Mouse (Mus musculus): ENCODE data around the gene Lamtor2. TPM values are rescaled to one million over a fixed set of nuclear protein-coding genes. Genes with fewer than 3 reads are reported as not detected.

Lamtor2 gene
- polyA plus RNA-seq, 1 experiment from 2014 or later, result 104 TPM

DNA sequence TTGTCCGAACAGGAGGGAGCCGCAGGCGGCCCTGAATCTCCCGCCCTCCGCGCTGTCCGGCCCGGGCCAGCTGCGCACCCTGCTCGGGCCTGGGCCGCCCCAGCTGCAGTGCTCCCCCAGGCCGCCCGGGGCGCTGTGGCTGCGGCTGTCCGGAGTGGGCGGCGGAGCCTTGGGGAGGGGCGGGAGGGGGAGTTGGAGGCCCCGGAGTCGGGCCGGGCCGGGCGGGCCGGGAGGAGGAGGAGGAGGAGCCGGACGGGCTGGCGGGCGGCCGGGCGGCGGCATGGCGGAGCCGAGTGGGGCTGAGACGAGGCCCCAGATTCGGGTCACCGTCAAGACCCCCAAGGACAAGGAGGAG is 628 bp upstream of the Lamtor2 start, which contains the start of gene Ubqln4:
Gene Ubqln4, plus strand, starts transcription at position 234 of the 355 bp plus-strand sequence.
- peak within 1 kb of the TSS; percentile 80 for H3K4me3 ChIP-seq (replicated peaks)
- H3K27me3 ChIP-seq, result no peaks in the 10 kb centered on the region
- H3K36me3 ChIP-seq (replicated peaks), result peaks cover 33% of the 10 kb centered on the region
- ATAC-seq (ENCODE audit: insufficient read depth), result peak; percentile 85
- H3K27ac ChIP-seq (replicated peaks), result peak within 1 kb of the TSS; percentile 92
- H3K9ac ChIP-seq, result peak within 1 kb of the TSS; percentile 90
- peak within 1 kb of the TSS; percentile 99 for H3K4me2 ChIP-seq
- under 1% methylated on average over 35 of the region's 37 CpGs for WGBS (ENCODE audit: insufficient replicate concordance)
- no peaks in the 10 kb centered on the region for H3K9me3 ChIP-seq (replicated peaks)
- peaks cover 56% of the 10 kb centered on the region for H3K4me1 ChIP-seq (replicated peaks)

- 8% methylated on average over 16 of the region's 16 CpGs for WGBS (ENCODE audit: insufficient replicate concordance)
- peak overlapping the region; percentile 99 for H3K4me2 ChIP-seq
- H3K27me3 ChIP-seq, result no peaks in the 10 kb centered on the region
- H3K4me3 ChIP-seq (replicated peaks), result peak overlapping the region; percentile 80
- H3K9ac ChIP-seq, result peak overlapping the region; percentile 90
- no peaks in the 10 kb centered on the region for H3K9me3 ChIP-seq (replicated peaks)
- H3K36me3 ChIP-seq (replicated peaks), result peaks cover 20% of the 10 kb centered on the region
- peak overlapping the region; percentile 92 for H3K27ac ChIP-seq (replicated peaks)
- ATAC-seq (ENCODE audit: insufficient read depth), result no peak
- peaks cover 58% of the 10 kb centered on the region for H3K4me1 ChIP-seq (replicated peaks)
Observed at GRCm38 (mm10) chr3:88552082-88552645, 710 bp downstream of the Lamtor2 start.

GRCm38 (mm10) chr3:88551586-88551985 is 1.3 kb downstream of the Lamtor2 start:
- no peak for ATAC-seq (ENCODE audit: insufficient read depth)
- peaks cover 64% of the 10 kb centered on the region for H3K4me1 ChIP-seq (replicated peaks)
- no peaks in the 10 kb centered on the region for H3K9me3 ChIP-seq (replicated peaks)
- H3K4me3 ChIP-seq (replicated peaks), result peak overlapping the region; percentile 80
- H3K4me2 ChIP-seq, result peak overlapping the region; percentile 99
- peak overlapping the region; percentile 90; the same call in 1 of the 2 replicates for H3K9ac ChIP-seq
- no peaks in the 10 kb centered on the region for H3K27me3 ChIP-seq
- H3K27ac ChIP-seq (replicated peaks), result peak overlapping the region; percentile 92; the same call in 1 of the 2 replicates
- WGBS (ENCODE audit: insufficient replicate concordance), result 60% methylated on average over 4 of the region's 4 CpGs
- H3K36me3 ChIP-seq (replicated peaks), result peaks cover 14% of the 10 kb centered on the region

DNA sequence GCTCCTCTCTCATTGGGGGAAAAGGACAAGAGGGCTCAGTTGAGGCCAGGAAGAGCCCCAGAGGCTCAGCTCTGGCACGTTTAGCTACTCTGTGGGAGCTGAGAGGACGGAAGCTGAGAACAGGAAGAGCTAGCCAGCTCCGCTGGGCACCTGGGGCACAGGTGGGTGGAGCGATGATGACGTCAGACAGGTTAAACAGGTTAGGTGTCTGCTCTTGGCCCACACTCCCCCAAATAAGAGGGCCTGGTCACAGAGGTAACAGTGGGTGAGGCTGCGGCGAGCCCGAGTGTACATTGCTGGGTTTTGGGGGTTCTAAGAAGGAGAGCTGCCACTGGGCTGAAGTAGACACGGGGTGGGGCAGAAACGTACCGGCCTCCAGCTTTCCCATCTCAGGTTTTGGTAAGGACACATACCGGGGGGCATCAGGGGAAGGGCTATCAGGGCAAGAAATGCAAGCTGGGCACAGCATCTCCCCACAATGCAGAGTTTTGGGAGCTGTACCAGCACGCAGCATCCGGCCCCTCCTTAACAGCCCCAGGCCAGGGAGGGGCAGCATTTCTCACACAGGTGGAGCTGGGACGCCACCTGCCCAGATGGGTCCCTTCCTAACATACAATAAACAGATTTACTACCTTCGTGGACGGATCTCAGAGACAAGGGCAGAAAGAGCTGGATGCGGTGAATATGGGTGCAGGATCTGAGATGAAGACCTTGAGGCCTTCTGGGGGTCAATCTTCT is 4.5 kb downstream of the Lamtor2 start, which contains the start of gene Rab25:
Gene Rab25, minus strand, starts transcription at position 121 of the 738 bp plus-strand sequence.
- no peak for ATAC-seq (ENCODE audit: insufficient read depth)
- no peaks in the 10 kb centered on the region for H3K36me3 ChIP-seq (replicated peaks)
- no peak within 1 kb of the TSS for H3K4me2 ChIP-seq
- 71% methylated on average over 18 of the region's 18 CpGs for WGBS (ENCODE audit: insufficient replicate concordance)
- H3K4me3 ChIP-seq (replicated peaks), result no peak within 1 kb of the TSS
- no peaks in the 10 kb centered on the region for H3K9me3 ChIP-seq (replicated peaks)
- H3K27me3 ChIP-seq, result no peaks in the 10 kb centered on the region
- H3K27ac ChIP-seq (replicated peaks), result no peak within 1 kb of the TSS
- peaks cover 58% of the 10 kb centered on the region for H3K4me1 ChIP-seq (replicated peaks)
- H3K9ac ChIP-seq, result no peak within 1 kb of the TSS

DNA sequence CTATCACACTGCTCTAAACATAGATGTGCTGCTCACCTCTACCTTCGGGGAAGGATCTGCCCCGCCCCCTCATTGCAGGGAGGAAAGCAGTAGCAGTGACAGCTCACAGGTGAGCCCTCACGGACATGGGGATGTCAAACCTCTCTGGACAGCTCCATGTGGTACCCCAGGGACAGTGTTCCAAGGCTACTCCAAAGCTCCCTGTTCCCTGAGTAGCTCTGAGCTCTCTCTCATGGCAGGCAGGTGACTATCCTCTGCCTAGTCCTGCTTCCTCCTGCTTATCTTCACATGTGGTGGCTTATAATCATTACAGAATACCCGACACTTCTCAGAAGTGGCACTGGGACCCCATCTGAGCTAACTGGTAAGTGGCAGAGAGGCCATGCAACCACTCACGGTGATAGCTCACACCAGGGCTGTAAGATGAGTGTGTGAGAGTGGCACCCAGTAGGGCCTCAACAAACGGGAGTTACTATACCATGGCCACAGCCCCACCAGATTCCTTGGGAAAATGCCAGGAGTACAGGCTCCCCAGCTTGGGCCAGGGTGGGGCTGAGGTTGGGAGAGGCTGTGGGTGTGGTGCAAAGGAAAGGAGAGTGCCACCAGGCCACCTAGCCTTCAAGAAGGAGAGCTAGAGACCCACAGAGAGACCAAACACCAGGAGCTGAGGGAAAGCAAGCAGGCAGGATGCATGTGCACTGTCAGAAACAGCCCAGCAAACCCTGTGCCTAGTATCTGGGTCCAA is 6.0 kb downstream of the Lamtor2 start:
- H3K27ac ChIP-seq (replicated peaks), result no peak overlapping the region
- WGBS (ENCODE audit: insufficient replicate concordance), result 46% methylated on average over 6 of the region's 6 CpGs

DNA sequence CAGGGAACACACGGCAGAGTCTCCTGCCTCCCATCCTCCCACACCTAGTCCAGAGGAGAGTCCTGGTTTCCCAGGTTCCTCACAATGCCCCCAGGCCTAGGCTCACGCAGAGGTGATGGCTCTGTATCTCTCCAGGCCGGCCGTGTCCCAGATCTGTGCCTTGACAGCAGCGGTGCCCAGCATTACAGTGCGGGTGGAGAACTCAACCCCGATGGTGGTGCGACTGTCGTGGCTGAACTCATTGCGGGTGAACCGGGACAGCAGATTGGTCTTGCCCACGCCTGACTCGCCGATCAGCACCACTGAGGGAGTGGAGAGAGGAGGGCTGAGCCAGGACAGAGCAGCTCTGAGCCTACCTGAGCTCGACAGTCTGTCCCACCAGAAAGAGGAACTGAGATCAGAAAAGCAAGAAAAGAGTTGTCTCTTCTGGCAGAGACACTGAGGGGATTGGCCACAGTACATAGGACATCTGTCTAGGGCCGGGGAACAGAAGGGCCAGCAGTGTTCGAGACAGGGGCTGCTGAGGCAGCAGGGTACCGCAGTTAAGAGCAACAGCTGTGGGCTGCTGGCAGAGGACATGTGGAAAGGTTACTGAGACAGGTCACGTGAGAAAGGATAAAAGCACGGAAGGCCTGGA is 7.8 kb downstream of the Lamtor2 start:
- no peak overlapping the region for H3K9ac ChIP-seq
- no peak for ATAC-seq (ENCODE audit: insufficient read depth)
- no peaks in the 10 kb centered on the region for H3K9me3 ChIP-seq (replicated peaks)
- no peak overlapping the region for H3K27ac ChIP-seq (replicated peaks)
- H3K4me2 ChIP-seq, result no peak overlapping the region
- 46% methylated on average over 20 of the region's 20 CpGs for WGBS (ENCODE audit: insufficient replicate concordance)
- no peaks in the 10 kb centered on the region for H3K27me3 ChIP-seq
- H3K4me3 ChIP-seq (replicated peaks), result no peak overlapping the region
- no peaks in the 10 kb centered on the region for H3K36me3 ChIP-seq (replicated peaks)
- peaks cover 28% of the 10 kb centered on the region for H3K4me1 ChIP-seq (replicated peaks)

More for the DNA sequence above, 6.0 kb downstream of the Lamtor2 start:
- H3K4me2 ChIP-seq, result no peak overlapping the region
- H3K4me3 ChIP-seq (replicated peaks), result no peak overlapping the region
- H3K27me3 ChIP-seq, result no peaks in the 10 kb centered on the region
- no peaks in the 10 kb centered on the region for H3K9me3 ChIP-seq (replicated peaks)
- no peaks in the 10 kb centered on the region for H3K36me3 ChIP-seq (replicated peaks)
- H3K9ac ChIP-seq, result no peak overlapping the region
- peaks cover 45% of the 10 kb centered on the region for H3K4me1 ChIP-seq (replicated peaks)
- no peak for ATAC-seq (ENCODE audit: insufficient read depth)

- 33% methylated on average over 5 of the region's 5 CpGs for WGBS (ENCODE audit: insufficient replicate concordance)
- Histone ChIP-seq H3K4me2 (no peak overlapping the region), H3K9me3 (replicated peaks) (no peaks in the 10 kb centered on the region), H3K36me3 (replicated peaks) (no peaks in the 10 kb centered on the region), H3K4me1 (replicated peaks) (peaks cover 22% of the 10 kb centered on the region), H3K9ac (no peak overlapping the region), H3K27me3 (no peaks in the 10 kb centered on the region), H3K4me3 (replicated peaks) (no peak overlapping the region), H3K27ac (replicated peaks) (no peak overlapping the region)
- 0 out of 2 replicates have a peak, but pooled peaks have one; percentile 16 for ATAC-seq (ENCODE audit: insufficient read depth)
Observed at GRCm38 (mm10) chr3:88544514-88544913, 8.4 kb downstream of the Lamtor2 start.

GRCm38 (mm10) chr3:88543651-88544410 is 9.0 kb downstream of the Lamtor2 start:
- no peaks in the 10 kb centered on the region for H3K9me3 ChIP-seq (replicated peaks)
- WGBS (ENCODE audit: insufficient replicate concordance), result 41% methylated on average over 5 of the region's 5 CpGs
- H3K4me3 ChIP-seq (replicated peaks), result no peak overlapping the region
- H3K4me2 ChIP-seq, result no peak overlapping the region
- no peaks in the 10 kb centered on the region for H3K27me3 ChIP-seq
- H3K36me3 ChIP-seq (replicated peaks), result no peaks in the 10 kb centered on the region
- H3K4me1 ChIP-seq (replicated peaks), result peaks cover 22% of the 10 kb centered on the region
- no peak overlapping the region for H3K27ac ChIP-seq (replicated peaks)
- no peak overlapping the region for H3K9ac ChIP-seq
- ATAC-seq (ENCODE audit: insufficient read depth), result no peak

- no peak for ATAC-seq (ENCODE audit: insufficient read depth)
- Histone ChIP-seq H3K4me2 (no peak overlapping the region), H3K27ac (replicated peaks) (no peak overlapping the region), H3K4me1 (replicated peaks) (peaks cover 22% of the 10 kb centered on the region), H3K9ac (no peak overlapping the region), H3K4me3 (replicated peaks) (no peak overlapping the region), H3K36me3 (replicated peaks) (no peaks in the 10 kb centered on the region), H3K9me3 (replicated peaks) (no peaks in the 10 kb centered on the region), H3K27me3 (no peaks in the 10 kb centered on the region)
- WGBS (ENCODE audit: insufficient replicate concordance), result 67% methylated on average over 8 of the region's 8 CpGs
Observed at GRCm38 (mm10) chr3:88543174-88543573, 9.7 kb downstream of the Lamtor2 start.

GRCm38 (mm10) chr3:88542486-88542885 is 10.4 kb downstream of the Lamtor2 start:
- no peaks in the 10 kb centered on the region for H3K36me3 ChIP-seq (replicated peaks)
- no peak overlapping the region for H3K4me3 ChIP-seq (replicated peaks)
- H3K27ac ChIP-seq (replicated peaks), result no peak overlapping the region
- H3K4me1 ChIP-seq (replicated peaks), result peaks cover 23% of the 10 kb centered on the region
- 68% methylated on average over 4 of the region's 4 CpGs for WGBS (ENCODE audit: insufficient replicate concordance)
- H3K9me3 ChIP-seq (replicated peaks), result no peaks in the 10 kb centered on the region
- ATAC-seq (ENCODE audit: insufficient read depth), result no peak
- no peaks in the 10 kb centered on the region for H3K27me3 ChIP-seq
- H3K9ac ChIP-seq, result no peak overlapping the region
- no peak overlapping the region for H3K4me2 ChIP-seq

Measured in liver, embryonic 15.5 days (tissue).